Mouse (Mus musculus) liver, embryonic 11.5 days (tissue): ENCODE results near the gene Eif2b1. TPM values are rescaled to one million over a fixed set of nuclear protein-coding genes. Genes with fewer than 3 reads are reported as not detected.
"Not testable (repeated sequence)": the region's sequence is repeated elsewhere in the genome, so short reads cannot be mapped to it uniquely, and the experiment has no call there.

Experiments
- ATAC-seq: fragments of 200-750 bp; cut with Nextera tagmentation; replicated peaks from 2 replicates; pipeline ENCODE4 v1.8.0; 2017; ENCODE audit warnings: moderate number of reproducible peaks, mild to moderate bottlenecking, moderate TSS enrichment, moderate library complexity; ENCODE audit not compliant: low FRiP score
- DNase-seq: peaks from one replicate; pipeline ENCODE4 v3.0.0-alpha.2; 2017; ENCODE audit warnings: low spot score
- H3K27ac ChIP-seq: fragments of 300-500 bp; sonication (generic); 2 replicates; pipeline ENCODE4 v1.5.1; 2014; ENCODE audit warnings: mild to moderate bottlenecking, low read depth, low read length, control low read depth
- H3K27me3 ChIP-seq: fragments of 300-500 bp; sonication (generic); replicated peaks from 2 replicates; pipeline ENCODE4 v1.6.1; 2014; ENCODE audit warnings: low read length, mixed read lengths; ENCODE audit not compliant: control insufficient read depth, insufficient read depth
- H3K36me3 ChIP-seq: fragments of 300-500 bp; sonication (generic); 2 replicates; pipeline ENCODE4 v1.6.1; 2014; ENCODE audit warnings: mild to moderate bottlenecking, low read length, moderate library complexity, mixed read lengths; ENCODE audit not compliant: control insufficient read depth, insufficient read depth
- H3K4me1 ChIP-seq: fragments of 300-500 bp; sonication (generic); replicated peaks from 2 replicates; pipeline ENCODE4 v1.6.1; 2014; ENCODE audit warnings: low read length, mixed read lengths; ENCODE audit not compliant: control insufficient read depth, insufficient read depth
- H3K4me2 ChIP-seq: fragments of 300-500 bp; sonication (generic); 2 replicates; pipeline ENCODE4 v1.6.1; 2014; ENCODE audit warnings: mild to moderate bottlenecking, control low read depth, moderate library complexity
- H3K4me3 ChIP-seq: fragments of 300-500 bp; sonication (generic); 2 replicates; pipeline ENCODE4 v1.5.1; 2014; ENCODE audit warnings: low read depth, low read length, control low read depth
- H3K9ac ChIP-seq: fragments of 300-500 bp; sonication (generic); 2 replicates; pipeline ENCODE4 v1.6.1; 2014; ENCODE audit warnings: low read depth, low read length, control low read depth
- H3K9me3 ChIP-seq: fragments of 300-500 bp; sonication (generic); 2 replicates; pipeline ENCODE4 v1.6.1; 2016; ENCODE audit warnings: low read length, inconsistent platforms, mixed read lengths; ENCODE audit not compliant: control insufficient read depth
- WGBS: fragments of 180-500 bp; shearing (Covaris S2); extraction: QIAGEN DNeasy Blood & Tissue Kit; methylation state at CpG from one replicate; pipeline ENCODE4 v1.1.7; 2014; 5-methylcytosine and 5-hydroxymethylcytosine counted together
- polyA plus RNA-seq: library from polyadenylated mRNA; unstranded; fragments of >200 nt; fragmentation: Nextera tagmentation; extraction: Ambion mirVana; gene quantifications from 2 replicates; pipeline ENCODE4 v1.2.1, GENCODE M21; 2014

The Eif2b1 gene
- polyA plus RNA-seq, 1 experiment from 2014 or later, result 119 TPM

GRCm38 (mm10) chr5:124552558-124553307, 26.2 kb downstream of the Eif2b1 start, which contains the start of gene Ddx55:
TSS of gene Ddx55 (plus strand) at chr5:124552864.
- ATAC-seq (peak; percentile 88), DNase-seq (peak; percentile 92)
- peak within 1 kb of the TSS; percentile 78 for H3K27ac ChIP-seq
- peak within 1 kb of the TSS; percentile 89 for H3K9ac ChIP-seq
- H3K4me2 ChIP-seq, result peak within 1 kb of the TSS; percentile 87
- peak within 1 kb of the TSS; percentile 95 for H3K4me3 ChIP-seq
- peaks cover 11% of the 10 kb centered on the region for H3K4me1 ChIP-seq
- H3K9me3 ChIP-seq, result no peaks in the 10 kb centered on the region
- H3K36me3 ChIP-seq, result peaks cover 22% of the 10 kb centered on the region
- under 1% methylated on average over 66 of the region's 66 CpGs for WGBS
- no peaks in the 10 kb centered on the region for H3K27me3 ChIP-seq

GRCm38 (mm10) chr5:124552094-124552472, 26.8 kb downstream of the Eif2b1 start:
- ATAC-seq, result no peak
- Histone ChIP-seq H3K36me3 (peaks cover 28% of the 10 kb centered on the region), H3K27me3 (no peaks in the 10 kb centered on the region), H3K27ac (peak overlapping the region; percentile 78), H3K4me1 (peaks cover 11% of the 10 kb centered on the region), H3K4me2 (peak overlapping the region; percentile 87), H3K9ac (peak overlapping the region; percentile 89), H3K9me3 (no peaks in the 10 kb centered on the region), H3K4me3 (peak overlapping the region; percentile 95)
- DNase-seq, result peak; percentile 43
- WGBS, result 13% methylated on average over 9 of the region's 9 CpGs

GRCm38 (mm10) chr5:124551349-124552093, 27.4 kb downstream of the Eif2b1 start:
- not testable (repeated sequence) for H3K9me3 ChIP-seq, DNase-seq, H3K27me3 ChIP-seq, H3K27ac ChIP-seq, ATAC-seq
- Histone ChIP-seq H3K4me3 (peak overlapping the region; percentile 95), H3K4me1 (peaks cover 11% of the 10 kb centered on the region), H3K36me3 (peaks cover 24% of the 10 kb centered on the region), H3K9ac (peak overlapping the region; percentile 89), H3K4me2 (peak overlapping the region; percentile 87)
- WGBS, result 30% methylated on average over 5 of the region's 5 CpGs

- H3K9me3 ChIP-seq, DNase-seq, H3K9ac ChIP-seq, H3K27me3 ChIP-seq, H3K27ac ChIP-seq, H3K4me2 ChIP-seq, H3K4me3 ChIP-seq, ATAC-seq: not testable (repeated sequence)
- Histone ChIP-seq H3K4me1 (peaks cover 11% of the 10 kb centered on the region), H3K36me3 (peaks cover 30% of the 10 kb centered on the region)
- 69% methylated on average over 4 of the region's 4 CpGs for WGBS
Observed at GRCm38 (mm10) chr5:124550737-124551136, 28.2 kb downstream of the Eif2b1 start.

- H3K36me3 ChIP-seq, result peaks cover 33% of the 10 kb centered on the region
- H3K9ac ChIP-seq, result peak overlapping the region; percentile 95
- H3K4me1 ChIP-seq, result peaks cover 11% of the 10 kb centered on the region
- H3K4me2 ChIP-seq, result peak overlapping the region; percentile 88
- ATAC-seq (no peak), DNase-seq (no peak)
- H3K9me3 ChIP-seq, result no peaks in the 10 kb centered on the region
- H3K27ac ChIP-seq, result peak overlapping the region; percentile 87
- H3K4me3 ChIP-seq, result peak overlapping the region; percentile 96
- H3K27me3 ChIP-seq, result no peaks in the 10 kb centered on the region
- 8% methylated on average over 8 of the region's 8 CpGs for WGBS
Observed at GRCm38 (mm10) chr5:124541602-124541973, 37.3 kb downstream of the Eif2b1 start.

GRCm38 (mm10) chr5:124540905-124541601, 37.9 kb downstream of the Eif2b1 start:
- no peaks in the 10 kb centered on the region for H3K27me3 ChIP-seq
- H3K4me2 ChIP-seq, result peak overlapping the region; percentile 88
- DNase-seq, result peak; percentile 67
- peak overlapping the region; percentile 87 for H3K27ac ChIP-seq
- peak; percentile 70 for ATAC-seq
- no peaks in the 10 kb centered on the region for H3K9me3 ChIP-seq
- H3K9ac ChIP-seq, result peak overlapping the region; percentile 95
- under 1% methylated on average over 75 of the region's 89 CpGs for WGBS
- H3K36me3 ChIP-seq, result peaks cover 27% of the 10 kb centered on the region
- H3K4me3 ChIP-seq, result peak overlapping the region; percentile 96
- H3K4me1 ChIP-seq, result peaks cover 11% of the 10 kb centered on the region

- Histone ChIP-seq H3K9me3 (no peaks in the 10 kb centered on the region), H3K4me1 (peaks cover 11% of the 10 kb centered on the region), H3K27ac (peak within 1 kb of the TSS; percentile 87), H3K27me3 (no peaks in the 10 kb centered on the region), H3K4me2 (peak within 1 kb of the TSS; percentile 88), H3K4me3 (peak within 1 kb of the TSS; percentile 96), H3K9ac (peak within 1 kb of the TSS; percentile 95), H3K36me3 (peaks cover 22% of the 10 kb centered on the region)
- DNase-seq (peak; percentile 88), ATAC-seq (peak; percentile 95)
- 2% methylated on average over 35 of the region's 35 CpGs for WGBS
Observed at GRCm38 (mm10) chr5:124540383-124540786, 38.5 kb downstream of the Eif2b1 start, which contains the start of gene Tmed2. TSS of gene Tmed2 (plus strand) at chr5:124540695.

- WGBS, result 71% methylated on average over 4 of the region's 4 CpGs
- H3K9ac ChIP-seq, result peak overlapping the region; percentile 95
Observed at GRCm38 (mm10) chr5:124539905-124540304, 39.0 kb downstream of the Eif2b1 start.

More at GRCm38 (mm10) chr5:124539905-124540304, 39.0 kb downstream of the Eif2b1 start:
- H3K36me3 ChIP-seq, result peaks cover 18% of the 10 kb centered on the region
- no peaks in the 10 kb centered on the region for H3K27me3 ChIP-seq
- no peaks in the 10 kb centered on the region for H3K9me3 ChIP-seq
- ATAC-seq (no peak), DNase-seq (no peak)
- peaks cover 15% of the 10 kb centered on the region for H3K4me1 ChIP-seq
- H3K27ac ChIP-seq, result peak overlapping the region; percentile 64; the same call in 1 of the 2 replicates
- peak overlapping the region; percentile 96 for H3K4me3 ChIP-seq
- H3K4me2 ChIP-seq, result peak overlapping the region; percentile 65
